ENCODE assay signal across 16 mouse cellular contexts in genomic region chr17:53627497-53627896, GRCm38 (mm10).
A peak's percentile ranks its signal among the peaks of the same experiment; 100 is the strongest.
DNase-seq lines count a peak whose midpoint lies in the region; ATAC-seq and TF ChIP-seq lines count a peak whose summit lies in the region.
"Had no signal": no experiment of that assay in that cellular context is flagged by ENCODE, and none has a peak within 500 bp of the region (broad histone marks: within the 10 kb centered on the region; RNA-seq: fewer than 3 reads in every experiment).

No protein-coding gene starts in this region.

- peaks cover 2% of the 10 kb centered on the region; the same call in 1 of the 2 replicates for H3K79me2 ChIP-seq in liver, adult 2 months (ENCODE audit: control insufficient read depth, insufficient read depth, low read length)

- peaks cover 19% of the 10 kb centered on the region for H3K4me1 ChIP-seq in liver, adult 2 months (ENCODE audit: control insufficient read depth, insufficient read depth, low read length)
- H3K4me1 ChIP-seq in liver, embryonic 11.5 days (replicated peaks; ENCODE audit: control insufficient read depth, insufficient read depth, low read length): peaks cover 3% of the 10 kb centered on the region
- H3K4me1 ChIP-seq: limb, embryonic 12.5 days had no signal

- 4% methylated on average over 4 of the region's 4 CpGs for WGBS in liver, adult 2 months
- 82% methylated on average over 4 of the region's 4 CpGs for WGBS in liver, embryonic 11.5 days

- TF ChIP-seq POLR2A in liver, adult 2 months (IDR thresholded peaks at IDR 0.05; ENCODE audit: extremely low read depth, insufficient read depth, low read length): no peak

- H3K9ac ChIP-seq in liver, adult 2 months (ENCODE audit: low read depth, low read length): no peak overlapping the region
- no peak overlapping the region for H3K9ac ChIP-seq in liver, embryonic 11.5 days (ENCODE audit: low read depth, low read length)
- H3K9ac ChIP-seq: heart, embryonic 15.5 days; hindbrain, embryonic 14.5 days; limb, embryonic 12.5 days had no signal

- H3K27me3 ChIP-seq in liver, adult 2 months (ENCODE audit: control insufficient read depth, insufficient read depth, low read length): no peaks in the 10 kb centered on the region
- no peaks in the 10 kb centered on the region for H3K27me3 ChIP-seq in liver, embryonic 11.5 days (replicated peaks; ENCODE audit: control insufficient read depth, insufficient read depth, low read length)
- H3K27me3 ChIP-seq: heart, embryonic 15.5 days; limb, embryonic 12.5 days had no signal

- no peak overlapping the region for H3K4me2 ChIP-seq in liver, embryonic 11.5 days
- H3K4me2 ChIP-seq: heart, embryonic 15.5 days; hindbrain, embryonic 14.5 days; limb, embryonic 12.5 days had no signal

- no peaks in the 10 kb centered on the region for H3K9me3 ChIP-seq in liver, embryonic 11.5 days (ENCODE audit: control insufficient read depth, low read length)
- H3K9me3 ChIP-seq: heart, embryonic 15.5 days; limb, embryonic 12.5 days had no signal

- peaks cover 20% of the 10 kb centered on the region for H3K36me3 ChIP-seq in liver, adult 2 months (ENCODE audit: control insufficient read depth, insufficient read depth, low read length)
- peaks cover 5% of the 10 kb centered on the region for H3K36me3 ChIP-seq in liver, embryonic 11.5 days (ENCODE audit: control insufficient read depth, insufficient read depth, low read length)

- H3K27ac ChIP-seq in liver, adult 2 months (replicated peaks; ENCODE audit: insufficient read depth, low read depth, low read length): peak overlapping the region; percentile 89
- H3K27ac ChIP-seq in liver, embryonic 11.5 days (ENCODE audit: low read depth, low read length): no peak overlapping the region
- H3K27ac ChIP-seq: heart, embryonic 15.5 days; hindbrain, embryonic 14.5 days; limb, embryonic 12.5 days had no signal

- H3K4me3 ChIP-seq in liver, adult 2 months (ENCODE audit: insufficient read depth, low read depth, low read length): no peak overlapping the region
- no peak overlapping the region for H3K4me3 ChIP-seq in liver, embryonic 11.5 days (ENCODE audit: low read depth, low read length)
- H3K4me3 ChIP-seq: erythroblast, embryonic 14.5 days; heart, embryonic 15.5 days; limb, embryonic 12.5 days; myocyte had no signal

- no peak for TF ChIP-seq CTCF in liver, adult 2 months (IDR thresholded peaks at IDR 0.05; ENCODE audit: low read depth, low read length)

- peak; percentile 35 to 46 for DNase-seq in cerebellum, adult 18-20 months
- DNase-seq in liver, adult 2 months (ENCODE audit: extremely low read depth, low read depth, low spot score): peak; percentile 89
- no peak for DNase-seq in liver, embryonic 11.5 days (ENCODE audit: low spot score)
- DNase-seq in cerebellum, postnatal 25 days: peak; percentile 48
- peak; percentile 12 for DNase-seq in skeletal muscle tissue, adult 2 months (ENCODE audit: low read depth, low spot score)
- DNase-seq in layer of hippocampus, adult 18-20 months (ENCODE audit: low spot score in 2 of 2): no peak
- DNase-seq: embryo, embryonic 11 days; gastrocnemius, postnatal 36 days had no signal

- ATAC-seq in cerebellum, adult (ENCODE audit: insufficient number of reproducible peaks, low FRiP score, low TSS enrichment): no peak; the same call in 1 of the 2 replicates
- ATAC-seq in liver, embryonic 11.5 days (replicated peaks; ENCODE audit: low FRiP score): no peak
- ATAC-seq: forebrain, embryonic 16.5 days; intestine, postnatal 0 days had no signal

Comparison
In these comparisons a context has a peak if more than half of its experiments do, and no peak if none do; other contexts are left out.
1. DNase-seq: peak in cerebellum, adult 18-20 months (2 of 2), liver, adult 2 months (single experiment), cerebellum, postnatal 25 days (2 of 2) and skeletal muscle tissue, adult 2 months (single experiment); none in liver, embryonic 11.5 days (single experiment) and layer of hippocampus, adult 18-20 months (0 of 2).